Mouse (Mus musculus) Patski (cell line): ENCODE measurements around the gene Fgf12. TPM values are rescaled to one million over a fixed set of nuclear protein-coding genes. Genes with fewer than 3 reads are reported as not detected.

ENCODE experiments used
- ATAC-seq: fragments of 100-300 bp; one replicate; pipeline ENCODE4 v1.8.0; 2021
- CTCF ChIA-PET: fragments of 350-600 bp; sonication (Branson Sonifier 250); formaldehyde crosslinking; loops from one replicate; lab custom pipeline; 2022; ENCODE audit warnings: inconsistent platforms; lab: Charles Lee
- POLR2A ChIA-PET: fragments of 350-600 bp; sonication (Branson Sonifier 250); formaldehyde crosslinking; loops from one replicate; lab custom pipeline; 2022; ENCODE audit warnings: antibody characterized with exemption, inconsistent platforms; lab: Charles Lee
- DNase-seq: peaks from one replicate; pipeline ENCODE4 v3.0.0-alpha.2; 2011; ENCODE audit warnings: low read depth, low spot score
- H3K27me3 ChIP-seq: fragments of 371-371 bp; one replicate; pipeline ENCODE4 v1.5.1; 2021
- CTCF ChIP-seq: fragments of 100-300 bp; IDR thresholded peaks from one replicate; pipeline ENCODE4 v1.5.1; 2021
- in situ Hi-C: fragments of 300-500 bp; cut with MboI; formaldehyde crosslinking; loops from 3 replicates; pipeline ENCODE4 v1.11.1; 2018; ENCODE audit warnings: low pct_unique_long_range_greater_than_20kb, mixed read lengths
- polyA plus RNA-seq: library from polyadenylated mRNA; unstranded; gene quantifications from one replicate; pipeline ENCODE4 v1.2.3, GENCODE M21; 2021

Gene Fgf12
- polyA plus RNA-seq, 1 experiment from 2014 or later = not detected

GRCm38 (mm10) chr16:28610940-28611339, 141.9 kb downstream of the Fgf12 start:
- peak; percentile 56 for TF ChIP-seq CTCF
- H3K27me3 ChIP-seq = no peaks in the 10 kb centered on the region
- in situ Hi-C loops = no loop called here
- CTCF ChIA-PET = interaction anchor here (1.0 to 2.3 kb wide), 4 partner anchors 11 to 23 kb away, joined by 3 to 5 read pairs (median 4); no protein-coding TSS in a partner anchor
- DNase-seq (no peak), ATAC-seq (no peak)
- POLR2A ChIA-PET = no interaction called here

- no peak for ATAC-seq
- CTCF ChIA-PET = interaction anchor here (1.0 kb wide), 1 partner anchor 11 kb away, joined by 4 read pairs; no protein-coding TSS in a partner anchor
- no peak for TF ChIP-seq CTCF
Observed at GRCm38 (mm10) chr16:28603155-28603554, 149.7 kb downstream of the Fgf12 start.

GRCm38 (mm10) chr16:28601723-28602122, 151.1 kb downstream of the Fgf12 start:
- CTCF ChIA-PET = no interaction called here
- POLR2A ChIA-PET = no interaction called here
- in situ Hi-C loops = no loop called here
- no peak for ATAC-seq
- no peaks in the 10 kb centered on the region for H3K27me3 ChIP-seq
- DNase-seq = no peak
- no peak for TF ChIP-seq CTCF

More at GRCm38 (mm10) chr16:28603155-28603554, 149.7 kb downstream of the Fgf12 start:
- no peak for DNase-seq
- no peaks in the 10 kb centered on the region for H3K27me3 ChIP-seq
- in situ Hi-C loops = no loop called here
- POLR2A ChIA-PET = no interaction called here

- H3K27me3 ChIP-seq = no peaks in the 10 kb centered on the region
- POLR2A ChIA-PET = no interaction called here
- CTCF ChIA-PET = interaction anchor here (1.3 kb wide), 1 partner anchor 14 kb away, joined by 3 read pairs; no protein-coding TSS in a partner anchor
- ATAC-seq = no peak
- no peak for DNase-seq
- TF ChIP-seq CTCF = no peak
- in situ Hi-C loops = loop anchor here (5.0 kb wide), 1 partner anchor 961 kb away; no protein-coding TSS in a partner anchor
Observed at GRCm38 (mm10) chr16:28596112-28596511, 156.8 kb downstream of the Fgf12 start.

GRCm38 (mm10) chr16:28593075-28593915, 159.6 kb downstream of the Fgf12 start:
- ChIA-PET CTCF (interaction anchor here (0.7 to 1.6 kb wide), 8 partner anchors 10 to 984 kb away, joined by 3 to 6 read pairs (median 4); no protein-coding TSS in a partner anchor), POLR2A (no interaction called here)
- peaks cover 12% of the 10 kb centered on the region for H3K27me3 ChIP-seq
- peak; percentile 67 for ATAC-seq
- DNase-seq = peak; percentile 10
- TF ChIP-seq CTCF = peak; percentile 84
- in situ Hi-C loops = no loop called here

- no peak for DNase-seq
- no peak for TF ChIP-seq CTCF
- in situ Hi-C loops = no loop called here
- peaks cover 13% of the 10 kb centered on the region for H3K27me3 ChIP-seq
- ATAC-seq = no peak
- POLR2A ChIA-PET = no interaction called here
- CTCF ChIA-PET = interaction anchor here (0.7 to 1.6 kb wide), 7 partner anchors 11 to 985 kb away, joined by 3 to 6 read pairs (median 4); no protein-coding TSS in a partner anchor
Observed at GRCm38 (mm10) chr16:28592466-28592865, 160.4 kb downstream of the Fgf12 start.

- TF ChIP-seq CTCF = no peak
- peaks cover 13% of the 10 kb centered on the region for H3K27me3 ChIP-seq
- DNase-seq (no peak), ATAC-seq (no peak)
- POLR2A ChIA-PET = no interaction called here
- in situ Hi-C loops = no loop called here
- CTCF ChIA-PET = interaction anchor here (1.4 to 1.6 kb wide), 3 partner anchors 12 to 247 kb away, joined by 3 to 4 read pairs (median 4); no protein-coding TSS in a partner anchor
Observed at GRCm38 (mm10) chr16:28591583-28591982, 161.3 kb downstream of the Fgf12 start.

- in situ Hi-C loops = no loop called here
- DNase-seq (no peak), ATAC-seq (no peak)
- no peak for TF ChIP-seq CTCF
- H3K27me3 ChIP-seq = peaks cover 12% of the 10 kb centered on the region
- ChIA-PET POLR2A (interaction anchor here (0.8 kb wide), 1 partner anchor 11 kb away, joined by 8 read pairs; no protein-coding TSS in a partner anchor), CTCF (no interaction called here)
Observed at GRCm38 (mm10) chr16:28572212-28572611, 180.7 kb downstream of the Fgf12 start.

- ChIA-PET POLR2A (no interaction called here), CTCF (no interaction called here)
- ATAC-seq = no peak
- DNase-seq = no peak
- TF ChIP-seq CTCF = no peak
- in situ Hi-C loops = no loop called here
- peaks cover 26% of the 10 kb centered on the region for H3K27me3 ChIP-seq
Observed at GRCm38 (mm10) chr16:28564716-28565217, 188.1 kb downstream of the Fgf12 start.

GRCm38 (mm10) chr16:28564075-28564715, 188.7 kb downstream of the Fgf12 start:
- H3K27me3 ChIP-seq = peaks cover 26% of the 10 kb centered on the region
- ChIA-PET CTCF (no interaction called here), POLR2A (no interaction called here)
- DNase-seq (no peak), ATAC-seq (no peak)
- no peak for TF ChIP-seq CTCF
- in situ Hi-C loops = no loop called here
